Mouse (Mus musculus): ENCODE results near the gene Dpf1. TPM values are rescaled to one million over a fixed set of nuclear protein-coding genes. Genes with fewer than 3 reads are reported as not detected.
A peak's percentile ranks its signal among the peaks of the same experiment; 100 is the strongest.

Dpf1 gene
- polyA plus RNA-seq, 1 experiment from 2014 or later = 13.1 TPM

- Histone ChIP-seq H3K4me3 (peak overlapping the region; percentile 56), H3K4me1 (peaks cover 59% of the 10 kb centered on the region), H3K27ac (no peak overlapping the region), H3K36me3 (no peaks in the 10 kb centered on the region), H3K4me2 (peak overlapping the region; percentile 99), H3K9ac (peak overlapping the region; percentile 50), H3K27me3 (peaks cover 24% of the 10 kb centered on the region), H3K9me3 (no peaks in the 10 kb centered on the region)
- under 1% methylated on average over 47 of the region's 48 CpGs for WGBS
- no peak for ATAC-seq (ENCODE audit: insufficient number of reproducible peaks, low FRiP score, low TSS enrichment, low read depth)
Observed at GRCm38 (mm10) chr7:29304463-29305262, 912 bp downstream of the Dpf1 start.

- Histone ChIP-seq H3K4me2 (peak overlapping the region; percentile 99), H3K4me3 (peak overlapping the region; percentile 56), H3K27me3 (peaks cover 24% of the 10 kb centered on the region), H3K9me3 (no peaks in the 10 kb centered on the region), H3K9ac (peak overlapping the region; percentile 33; the same call in 1 of the 2 replicates), H3K36me3 (no peaks in the 10 kb centered on the region), H3K27ac (no peak overlapping the region), H3K4me1 (peaks cover 61% of the 10 kb centered on the region)
- ATAC-seq (ENCODE audit: insufficient number of reproducible peaks, low FRiP score, low TSS enrichment, low read depth) = no peak
- WGBS = 37% methylated on average over 9 of the region's 9 CpGs
Observed at GRCm38 (mm10) chr7:29305263-29305988, 1.7 kb downstream of the Dpf1 start.

- Histone ChIP-seq H3K36me3 (no peaks in the 10 kb centered on the region), H3K27me3 (peaks cover 24% of the 10 kb centered on the region), H3K4me2 (no peak overlapping the region), H3K9ac (no peak overlapping the region), H3K9me3 (no peaks in the 10 kb centered on the region), H3K27ac (no peak overlapping the region; the same call in 1 of the 2 replicates), H3K4me3 (no peak overlapping the region), H3K4me1 (peaks cover 58% of the 10 kb centered on the region)
- WGBS = 59% methylated on average over 7 of the region's 7 CpGs
- no peak for ATAC-seq (ENCODE audit: insufficient number of reproducible peaks, low FRiP score, low TSS enrichment, low read depth)
Observed at GRCm38 (mm10) chr7:29306108-29306507, 2.4 kb downstream of the Dpf1 start.

GRCm38 (mm10) chr7:29306619-29307018 is 2.9 kb downstream of the Dpf1 start:
- Histone ChIP-seq H3K9ac (no peak overlapping the region), H3K27me3 (peaks cover 24% of the 10 kb centered on the region), H3K4me2 (no peak overlapping the region), H3K36me3 (no peaks in the 10 kb centered on the region), H3K4me3 (no peak overlapping the region), H3K9me3 (no peaks in the 10 kb centered on the region), H3K27ac (no peak overlapping the region), H3K4me1 (peaks cover 57% of the 10 kb centered on the region)
- ATAC-seq (ENCODE audit: insufficient number of reproducible peaks, low FRiP score, low TSS enrichment, low read depth) = no peak
- 24% methylated on average over 7 of the region's 7 CpGs for WGBS

GRCm38 (mm10) chr7:29307350-29308104 is 3.8 kb downstream of the Dpf1 start:
- ATAC-seq (ENCODE audit: insufficient number of reproducible peaks, low FRiP score, low TSS enrichment, low read depth) = peak; percentile 72
- Histone ChIP-seq H3K4me1 (peaks cover 57% of the 10 kb centered on the region), H3K27ac (0 out of 2 replicates have a peak overlapping the region, but pooled peaks have one; percentile 24), H3K27me3 (peaks cover 24% of the 10 kb centered on the region), H3K9ac (peak overlapping the region; percentile 48), H3K36me3 (no peaks in the 10 kb centered on the region), H3K4me2 (peak overlapping the region; percentile 97), H3K9me3 (no peaks in the 10 kb centered on the region), H3K4me3 (peak overlapping the region; percentile 66)
- whole genome bisulfite sequencing = 1% methylated on average over 41 of the region's 42 CpGs

- ATAC-seq (ENCODE audit: insufficient number of reproducible peaks, low FRiP score, low TSS enrichment, low read depth) = no peak
- peak overlapping the region; percentile 48 for H3K9ac ChIP-seq
- H3K36me3 ChIP-seq = no peaks in the 10 kb centered on the region
- H3K4me3 ChIP-seq = peak overlapping the region; percentile 46
- H3K27ac ChIP-seq = peak overlapping the region; percentile 55
- under 1% methylated on average over 36 of the region's 36 CpGs for WGBS
- H3K4me1 ChIP-seq = peaks cover 64% of the 10 kb centered on the region
- peak overlapping the region; percentile 97 for H3K4me2 ChIP-seq
- no peaks in the 10 kb centered on the region for H3K9me3 ChIP-seq
- peaks cover 20% of the 10 kb centered on the region for H3K27me3 ChIP-seq
Observed at GRCm38 (mm10) chr7:29309221-29309721, 5.5 kb downstream of the Dpf1 start.

GRCm38 (mm10) chr7:29309749-29310148 is 6.0 kb downstream of the Dpf1 start:
- peak overlapping the region; percentile 46 for H3K4me3 ChIP-seq
- no peaks in the 10 kb centered on the region for H3K36me3 ChIP-seq
- H3K27ac ChIP-seq = peak overlapping the region; percentile 55; the same call in 1 of the 2 replicates
- peaks cover 64% of the 10 kb centered on the region for H3K4me1 ChIP-seq
- no peak for ATAC-seq (ENCODE audit: insufficient number of reproducible peaks, low FRiP score, low TSS enrichment, low read depth)
- peak overlapping the region; percentile 97 for H3K4me2 ChIP-seq
- 6% methylated on average over 5 of the region's 5 CpGs for WGBS
- peak overlapping the region; percentile 48 for H3K9ac ChIP-seq
- peaks cover 15% of the 10 kb centered on the region for H3K27me3 ChIP-seq
- no peaks in the 10 kb centered on the region for H3K9me3 ChIP-seq

- H3K36me3 ChIP-seq = no peaks in the 10 kb centered on the region
- WGBS = 19% methylated on average over 9 of the region's 9 CpGs
Observed at GRCm38 (mm10) chr7:29313051-29313450, 9.3 kb downstream of the Dpf1 start.

GRCm38 (mm10) chr7:29313572-29314261 is 10.0 kb downstream of the Dpf1 start:
- H3K27ac ChIP-seq = 0 out of 2 replicates have a peak overlapping the region, but pooled peaks have one; percentile 22
- H3K9ac ChIP-seq = no peak overlapping the region
- WGBS = 45% methylated on average over 9 of the region's 9 CpGs
- H3K4me1 ChIP-seq = peaks cover 72% of the 10 kb centered on the region
- H3K27me3 ChIP-seq = no peaks in the 10 kb centered on the region
- no peak overlapping the region for H3K4me2 ChIP-seq
- H3K4me3 ChIP-seq = no peak overlapping the region
- ATAC-seq (ENCODE audit: insufficient number of reproducible peaks, low FRiP score, low TSS enrichment, low read depth) = no peak
- no peaks in the 10 kb centered on the region for H3K9me3 ChIP-seq
- H3K36me3 ChIP-seq = no peaks in the 10 kb centered on the region

More at GRCm38 (mm10) chr7:29313051-29313450, 9.3 kb downstream of the Dpf1 start:
- no peak overlapping the region for H3K9ac ChIP-seq
- peaks cover 71% of the 10 kb centered on the region for H3K4me1 ChIP-seq
- ATAC-seq (ENCODE audit: insufficient number of reproducible peaks, low FRiP score, low TSS enrichment, low read depth) = no peak
- no peaks in the 10 kb centered on the region for H3K9me3 ChIP-seq
- no peak overlapping the region for H3K4me2 ChIP-seq
- no peak overlapping the region for H3K27ac ChIP-seq
- H3K4me3 ChIP-seq = no peak overlapping the region
- no peaks in the 10 kb centered on the region for H3K27me3 ChIP-seq

- peak overlapping the region; percentile 93 for H3K27ac ChIP-seq
- ATAC-seq (ENCODE audit: insufficient number of reproducible peaks, low FRiP score, low TSS enrichment, low read depth) = no peak
Observed at GRCm38 (mm10) chr7:29314844-29315628, 11.3 kb downstream of the Dpf1 start.

More at GRCm38 (mm10) chr7:29314844-29315628, 11.3 kb downstream of the Dpf1 start:
- H3K4me3 ChIP-seq = no peak overlapping the region
- WGBS = 71% methylated on average over 13 of the region's 13 CpGs
- H3K4me2 ChIP-seq = no peak overlapping the region
- H3K9me3 ChIP-seq = no peaks in the 10 kb centered on the region
- no peak overlapping the region for H3K9ac ChIP-seq
- H3K27me3 ChIP-seq = no peaks in the 10 kb centered on the region
- H3K4me1 ChIP-seq = peaks cover 74% of the 10 kb centered on the region
- H3K36me3 ChIP-seq = no peaks in the 10 kb centered on the region

Data from limb, embryonic 15.5 days (tissue).